Mouse (Mus musculus) ES-Bruce4 (cell line): ENCODE measurements around the gene Itga8. TPM values are rescaled to one million over a fixed set of nuclear protein-coding genes. Genes with fewer than 3 reads are reported as not detected.

Experiments used
- H3K27ac ChIP-seq: 2 replicates; pipeline ENCODE4 v1.5.1; 2012; ENCODE audit warnings: low read length, inconsistent platforms; ENCODE audit not compliant: insufficient read depth
- H3K27me3 ChIP-seq: 2 replicates; pipeline ENCODE4 v1.6.1; 2012; ENCODE audit warnings: mild to moderate bottlenecking, low read length, inconsistent platforms; ENCODE audit not compliant: control insufficient read depth, poor library complexity, insufficient read depth, severe bottlenecking
- H3K36me3 ChIP-seq: 2 replicates; pipeline ENCODE4 v1.6.1; 2012; ENCODE audit warnings: inconsistent platforms, mild to moderate bottlenecking, low read length, moderate library complexity; ENCODE audit not compliant: control insufficient read depth, poor library complexity, insufficient read depth, severe bottlenecking
- H3K4me1 ChIP-seq: one replicate; pipeline ENCODE4 v1.8.1; 2011; ENCODE audit warnings: low read length; ENCODE audit not compliant: control insufficient read depth, insufficient read depth
- H3K4me3 ChIP-seq: 2 replicates; pipeline ENCODE4 v1.5.1; 2011; ENCODE audit warnings: low read depth, mild to moderate bottlenecking, low read length
- H3K9ac ChIP-seq: 2 replicates; pipeline ENCODE4 v1.6.1; 2012; ENCODE audit warnings: low read depth, mild to moderate bottlenecking, inconsistent platforms; ENCODE audit not compliant: poor library complexity, severe bottlenecking
- H3K9me3 ChIP-seq: replicated peaks from 2 replicates; pipeline ENCODE4 v1.6.1; 2012; ENCODE audit warnings: mild to moderate bottlenecking, low read length, inconsistent platforms; ENCODE audit not compliant: control insufficient read depth, poor library complexity, insufficient read depth, severe bottlenecking
- CTCF ChIP-seq: IDR thresholded peaks from one replicate; pipeline ENCODE4 v1.8.1; 2011; ENCODE audit warnings: low read depth, low read length
- EP300 ChIP-seq: IDR thresholded peaks from 2 replicates; pipeline ENCODE4 v1.6.1; 2011; ENCODE audit warnings: low read depth, low read length; ENCODE audit not compliant: insufficient read depth
- POLR2A ChIP-seq: IDR thresholded peaks from one replicate; pipeline ENCODE4 v1.8.1; 2011; ENCODE audit warnings: low read length; ENCODE audit not compliant: insufficient read depth
- polyA plus RNA-seq: library from polyadenylated mRNA; stranded (reverse); fragments of >200 nt; gene quantifications from 2 replicates; pipeline ENCODE4 v1.2.4, GENCODE M21; 2011; ENCODE audit warnings: low read depth; ENCODE audit not compliant: missing spikeins, insufficient read depth, insufficient read length

The Itga8 gene
- polyA plus RNA-seq, 1 experiment, result 1.3 TPM

DNA sequence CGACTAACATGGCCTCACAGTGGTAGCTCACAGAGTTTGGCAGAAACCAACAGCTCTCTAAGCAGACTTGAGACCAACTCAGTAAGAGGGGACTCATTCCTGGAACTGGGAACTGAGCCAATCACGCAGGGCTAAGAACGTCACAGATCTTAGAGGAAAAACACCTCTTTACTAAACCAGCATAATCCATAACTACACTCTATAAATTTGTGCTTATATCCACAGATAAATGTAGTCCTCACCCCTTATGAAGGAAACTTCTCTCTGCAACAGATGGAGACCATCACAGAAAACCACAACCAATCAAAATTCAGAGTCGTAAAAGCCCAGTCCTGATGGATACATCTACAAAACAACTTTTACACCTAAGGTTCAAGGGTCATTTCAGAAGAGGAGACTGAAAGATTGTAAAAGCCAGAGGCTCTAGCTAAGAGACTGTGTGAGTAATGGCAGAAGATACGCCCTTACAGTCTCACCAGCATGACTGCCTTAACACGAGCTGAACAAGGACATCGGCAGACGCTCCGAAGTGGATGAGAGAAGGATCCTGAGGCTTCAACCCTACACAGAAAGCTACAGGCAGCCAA, 3.4 kb upstream of the Itga8 start:
- no peak overlapping the region for H3K27ac ChIP-seq
- TF ChIP-seq CTCF (no peak), EP300 (no peak), POLR2A (no peak)
- H3K9ac ChIP-seq, result no peak overlapping the region

GRCm38 (mm10) chr2:12300449-12301228, 1.1 kb downstream of the Itga8 start:
- TF ChIP-seq EP300 (no peak), CTCF (no peak), POLR2A (no peak)
- Histone ChIP-seq H3K27me3 (peaks cover 4% of the 10 kb centered on the region; the same call in 1 of the 2 replicates), H3K27ac (no peak overlapping the region), H3K36me3 (no peaks in the 10 kb centered on the region), H3K9ac (no peak overlapping the region), H3K4me3 (no peak overlapping the region; the same call in 1 of the 2 replicates), H3K4me1 (no peaks in the 10 kb centered on the region), H3K9me3 (no peaks in the 10 kb centered on the region)

More for the DNA sequence above, 3.4 kb upstream of the Itga8 start:
- Histone ChIP-seq H3K4me3 (no peak overlapping the region), H3K27me3 (peaks cover 4% of the 10 kb centered on the region), H3K4me1 (no peaks in the 10 kb centered on the region), H3K36me3 (no peaks in the 10 kb centered on the region), H3K9me3 (no peaks in the 10 kb centered on the region)

- peaks cover 4% of the 10 kb centered on the region; the same call in 1 of the 2 replicates for H3K27me3 ChIP-seq
- H3K4me1 ChIP-seq, result no peaks in the 10 kb centered on the region
- TF ChIP-seq POLR2A, result no peak
- no peak for TF ChIP-seq EP300
- TF ChIP-seq CTCF, result no peak
- H3K4me3 ChIP-seq, result no peak overlapping the region
- H3K36me3 ChIP-seq, result no peaks in the 10 kb centered on the region
- no peak overlapping the region for H3K9ac ChIP-seq
- no peaks in the 10 kb centered on the region for H3K9me3 ChIP-seq
- H3K27ac ChIP-seq, result no peak overlapping the region
These were observed 4.4 kb downstream of the Itga8 start for GRCm38 (mm10) chr2:12297287-12297686.

- Histone ChIP-seq H3K4me1 (no peaks in the 10 kb centered on the region), H3K36me3 (no peaks in the 10 kb centered on the region), H3K9ac (no peak overlapping the region), H3K4me3 (no peak overlapping the region), H3K9me3 (no peaks in the 10 kb centered on the region), H3K27me3 (no peaks in the 10 kb centered on the region), H3K27ac (no peak overlapping the region)
- TF ChIP-seq EP300 (no peak), CTCF (no peak), POLR2A (no peak)
These were observed 6.6 kb downstream of the Itga8 start for GRCm38 (mm10) chr2:12295150-12295549.

DNA sequence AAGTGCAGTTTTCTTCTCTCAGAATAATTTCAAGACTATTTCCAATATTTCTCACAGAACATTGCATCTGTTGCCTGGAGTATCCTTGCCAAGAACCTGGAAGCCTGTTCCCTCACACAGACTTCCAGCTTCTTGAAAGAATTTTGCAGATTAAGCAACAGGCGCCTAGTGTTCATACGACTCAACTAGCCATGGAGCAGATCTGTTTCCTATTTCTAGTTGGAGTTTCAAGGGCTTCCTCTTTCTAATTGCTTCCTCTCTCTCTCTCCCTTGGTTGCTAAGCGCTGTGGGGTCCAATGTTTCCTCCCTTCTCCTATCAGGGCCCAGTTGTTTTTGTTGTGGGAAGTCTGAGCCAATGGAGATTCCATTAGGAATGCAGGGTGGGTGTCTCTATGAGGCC, 7.7 kb downstream of the Itga8 start:
- no peaks in the 10 kb centered on the region for H3K36me3 ChIP-seq
- no peaks in the 10 kb centered on the region for H3K9me3 ChIP-seq
- no peak overlapping the region for H3K4me3 ChIP-seq
- TF ChIP-seq CTCF (no peak), POLR2A (no peak), EP300 (no peak)
- H3K4me1 ChIP-seq, result no peaks in the 10 kb centered on the region
- no peak overlapping the region for H3K9ac ChIP-seq
- no peak overlapping the region for H3K27ac ChIP-seq
- H3K27me3 ChIP-seq, result no peaks in the 10 kb centered on the region

DNA sequence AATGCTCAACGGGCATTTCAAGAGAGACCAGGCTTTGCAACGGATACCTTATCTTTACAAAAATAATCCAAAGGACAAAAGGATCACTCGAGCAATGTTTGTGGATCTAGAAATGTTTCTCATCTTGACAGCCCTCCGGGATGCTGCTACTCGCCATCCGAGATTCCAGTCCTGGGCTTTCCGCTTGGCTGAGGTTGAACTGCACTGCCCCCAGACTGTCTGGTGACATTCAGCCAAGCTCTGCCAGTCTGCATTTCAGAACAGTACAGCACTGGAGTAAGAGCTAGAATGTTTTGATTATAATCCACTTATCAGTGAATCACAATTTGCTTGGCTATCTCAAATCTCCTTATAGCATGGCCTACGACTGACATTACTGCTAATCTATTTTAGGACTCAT, 8.3 kb downstream of the Itga8 start:
- Histone ChIP-seq H3K9me3 (no peaks in the 10 kb centered on the region), H3K27me3 (no peaks in the 10 kb centered on the region)
- TF ChIP-seq POLR2A, result no peak
- TF ChIP-seq EP300, result no peak
- no peak for TF ChIP-seq CTCF

More for the DNA sequence above, 8.3 kb downstream of the Itga8 start:
- no peak overlapping the region for H3K9ac ChIP-seq
- H3K4me1 ChIP-seq, result no peaks in the 10 kb centered on the region
- no peaks in the 10 kb centered on the region for H3K36me3 ChIP-seq
- no peak overlapping the region for H3K27ac ChIP-seq
- H3K4me3 ChIP-seq, result no peak overlapping the region
